Mouse (Mus musculus) large intestine, adult 2 months (tissue): ENCODE measurements at regions not wholly inside any gene's neighbourhood (a gene's known extent, or its start where the extent isn't known, plus 50 kb on each side); places are given as distances from the start of the nearest gene placed in this dataset.

Source experiments
- DNase-seq: peaks from one replicate; pipeline ENCODE4 v3.0.0-alpha.2; 2012; ENCODE audit warnings: low read depth, low spot score
- WGBS: fragments of 180-500 bp; shearing (Covaris S2); methylation state at CpG from one replicate; pipeline ENCODE4 v1.1.7; 2018; 5-methylcytosine and 5-hydroxymethylcytosine counted together

- no peak for DNase-seq
- 84% methylated on average over 2 of the region's 2 CpGs for WGBS
Observed at GRCm38 (mm10) chr12:44145321-44145720, 64.8 kb downstream of the Dnajb9 start.

GRCm38 (mm10) chr12:44139026-44139425, 71.1 kb downstream of the Dnajb9 start:
- 94% methylated on average over 1 of the region's 1 CpGs for WGBS
- no peak for DNase-seq

DNA sequence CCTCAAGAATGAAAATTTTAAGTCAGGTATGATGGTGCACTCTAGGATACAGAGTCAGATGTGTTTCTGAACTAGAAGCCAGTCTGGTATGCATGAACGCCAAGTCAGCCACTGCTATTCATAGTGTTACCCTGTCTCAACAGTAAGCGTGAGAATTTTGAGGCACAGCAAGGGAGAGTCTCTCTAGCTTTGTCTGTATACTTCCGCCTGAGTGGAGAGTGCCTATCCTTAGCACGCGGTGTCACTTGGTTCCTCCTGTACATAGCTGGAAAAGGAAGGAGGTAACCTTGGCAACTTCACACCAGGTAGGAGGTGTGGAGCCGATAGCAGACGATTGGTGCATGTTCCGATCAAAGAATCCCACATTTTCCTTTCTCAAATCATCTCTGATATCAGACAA, 81.3 kb downstream of the Dnajb9 start:
- DNase-seq: no peak
- WGBS: 89% methylated on average over 8 of the region's 8 CpGs

DNA sequence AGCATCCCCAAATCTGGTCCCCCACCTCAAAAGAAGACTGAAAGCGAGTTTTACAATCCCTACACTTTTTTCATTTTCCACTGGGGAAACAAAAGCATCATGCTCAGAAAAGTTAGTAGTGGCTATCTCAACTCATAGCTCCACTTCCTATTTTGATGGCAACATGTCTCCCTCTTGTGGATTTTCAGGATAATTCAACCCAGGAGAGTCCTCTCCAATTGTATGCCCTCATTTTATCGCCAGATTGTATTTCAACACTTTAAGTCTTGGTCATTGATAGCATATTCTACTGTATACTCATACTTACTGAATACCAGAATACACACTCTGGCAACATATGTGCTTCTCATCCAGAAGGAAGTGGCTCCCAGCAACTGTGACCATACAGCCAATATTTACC, 105.0 kb downstream of the Dnajb9 start:
- DNase-seq: peak; percentile 25
- 28% methylated on average over 2 of the region's 2 CpGs for WGBS

- WGBS: 100% methylated on average over 1 of the region's 1 CpGs
- DNase-seq: no peak
Observed at GRCm38 (mm10) chr12:44099188-44099587, 110.9 kb downstream of the Dnajb9 start.

- no peak for DNase-seq
- 47% methylated on average over 5 of the region's 5 CpGs for WGBS
Observed at GRCm38 (mm10) chr12:44071766-44072165, 138.4 kb downstream of the Dnajb9 start.

GRCm38 (mm10) chr12:44056493-44057163, 153.5 kb downstream of the Dnajb9 start:
- peak; percentile 59 for DNase-seq
- 40% methylated on average over 2 of the region's 2 CpGs for WGBS

DNA sequence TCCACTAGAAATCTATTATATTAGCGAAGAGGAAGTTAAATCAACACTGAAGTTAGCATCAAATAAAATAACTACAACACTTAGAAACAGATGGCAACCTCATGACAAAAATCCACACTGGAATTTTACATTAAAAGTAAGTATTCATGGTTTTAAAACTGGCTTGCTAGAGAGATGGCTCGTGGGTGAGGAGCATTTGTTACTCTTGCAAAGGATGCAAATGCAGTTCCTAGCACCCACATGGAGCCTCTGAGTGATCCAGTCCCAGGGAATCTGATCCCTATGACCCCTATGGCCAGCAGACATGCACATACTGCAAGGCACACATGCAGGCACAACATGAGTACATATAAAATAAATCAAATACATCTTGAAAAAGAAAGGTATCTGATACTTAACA, 164.3 kb downstream of the Dnajb9 start:
- WGBS: 74% methylated on average over 2 of the region's 2 CpGs
- no peak for DNase-seq

GRCm38 (mm10) chr12:44044388-44045105, 165.6 kb downstream of the Dnajb9 start:
- 75% methylated on average over 14 of the region's 14 CpGs for WGBS
- no peak for DNase-seq

DNA sequence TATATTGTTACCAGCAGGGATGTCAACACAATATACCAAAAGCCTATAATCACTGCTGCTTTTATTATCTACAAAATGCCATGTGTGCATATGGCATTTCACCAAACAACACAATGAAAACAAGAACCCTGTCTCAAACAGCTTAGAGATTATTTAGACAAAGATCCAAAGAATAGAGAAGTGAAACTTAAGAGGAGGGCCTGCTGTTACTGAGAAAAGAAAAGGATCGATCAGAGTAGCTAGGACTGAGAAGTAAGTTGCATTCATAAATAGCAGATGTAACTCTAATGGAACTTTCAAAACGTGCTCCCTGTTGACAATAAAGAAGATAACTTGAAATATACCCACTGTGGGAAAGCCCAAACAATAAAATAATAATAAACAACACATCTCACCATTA, 203.3 kb downstream of the Dnajb9 start:
- no peak for DNase-seq
- 60% methylated on average over 2 of the region's 2 CpGs for WGBS

- WGBS: 65% methylated on average over 1 of the region's 1 CpGs
- no peak for DNase-seq
Observed at GRCm38 (mm10) chr12:43983548-43983947, 226.6 kb downstream of the Dnajb9 start.

DNA sequence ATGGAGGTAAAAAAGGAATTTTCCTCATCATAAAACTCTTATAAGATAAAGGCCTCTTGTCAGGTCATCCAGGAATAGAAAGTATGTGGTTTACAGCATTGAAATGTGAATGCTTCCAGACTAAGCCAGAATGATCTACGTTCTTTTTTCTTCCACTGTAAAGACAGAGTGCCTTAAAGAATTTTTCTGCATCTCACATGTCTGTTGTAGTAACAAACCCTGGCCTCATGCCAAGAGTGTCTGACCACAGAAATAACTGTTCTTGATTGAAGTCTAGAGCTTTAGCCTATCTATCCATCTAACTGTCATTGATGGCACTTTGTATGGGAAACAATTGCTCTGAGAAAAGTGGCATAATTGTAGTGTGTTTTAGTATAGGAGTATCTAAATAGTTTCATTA, 246.2 kb downstream of the Dnajb9 start:
- no peak for DNase-seq
- WGBS: 45% methylated on average over 1 of the region's 1 CpGs

DNA sequence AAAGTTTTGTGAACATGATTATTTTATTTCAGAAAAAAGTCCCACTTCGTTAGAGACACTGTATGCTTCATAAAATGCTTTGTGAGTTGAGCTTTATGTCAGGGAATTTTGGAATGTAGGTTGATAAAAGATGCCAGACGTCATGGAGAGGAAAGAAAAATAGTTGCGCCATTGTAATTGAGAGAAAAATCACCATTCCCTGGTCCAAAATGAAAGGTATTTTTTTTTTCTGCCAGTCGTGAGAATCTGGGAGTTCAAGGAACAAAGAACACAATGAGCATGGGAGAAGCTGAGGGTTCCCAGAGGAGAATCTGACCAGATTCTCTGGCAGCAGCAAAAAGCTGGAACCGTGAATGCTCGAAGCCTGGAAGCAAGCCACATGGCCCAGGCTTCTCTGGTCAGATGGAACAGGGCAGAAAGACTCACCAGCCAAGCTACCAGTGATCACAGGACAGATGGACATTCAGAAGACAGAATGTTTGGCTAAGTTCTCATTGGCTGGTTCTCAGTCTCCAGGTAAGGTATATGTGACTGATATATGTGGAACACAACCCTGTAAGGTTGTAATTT, 247.5 kb downstream of the Dnajb9 start:
- 74% methylated on average over 6 of the region's 6 CpGs for WGBS
- no peak for DNase-seq

DNA sequence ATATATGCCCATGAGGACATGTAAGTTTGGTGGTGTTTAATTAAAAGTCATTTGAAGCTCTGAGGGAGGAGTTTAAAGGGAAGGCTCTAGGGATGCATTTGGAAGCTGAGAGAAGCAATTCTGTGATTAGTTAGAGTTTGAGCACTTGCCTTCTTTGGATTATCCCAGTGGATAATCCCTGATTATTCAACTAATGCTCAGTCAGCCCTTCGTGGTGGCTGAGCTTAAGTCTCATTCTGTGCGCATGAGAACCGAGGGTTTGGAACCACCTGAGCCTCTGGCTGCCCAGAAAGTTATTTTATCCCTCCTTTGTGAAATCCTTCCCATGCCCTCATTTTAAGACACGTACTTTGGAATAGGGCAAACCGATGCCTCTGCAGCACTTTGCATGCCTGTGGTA, 285.9 kb downstream of the Dnajb9 start:
- 80% methylated on average over 5 of the region's 5 CpGs for WGBS
- no peak for DNase-seq

DNA sequence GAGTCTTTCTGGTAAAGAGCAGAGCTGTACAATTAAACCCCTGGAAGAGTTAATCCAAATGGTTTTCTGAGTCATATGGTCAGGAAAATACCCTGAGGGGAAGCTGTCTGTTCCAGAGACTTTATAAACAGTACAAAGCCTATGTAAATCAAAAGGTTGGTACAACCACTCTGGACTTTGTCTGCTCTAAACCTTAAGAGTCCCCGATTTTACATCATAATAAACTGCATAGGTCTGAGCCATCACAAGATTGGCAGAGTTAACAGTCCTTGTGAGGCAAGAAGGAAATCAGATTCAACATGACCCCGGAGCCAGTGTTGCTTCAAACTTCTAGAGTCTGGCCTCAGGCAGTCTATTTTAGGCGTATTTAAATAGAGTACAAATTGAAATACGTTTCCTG, 289.7 kb downstream of the Dnajb9 start:
- DNase-seq: no peak
- 37% methylated on average over 4 of the region's 4 CpGs for WGBS

DNA sequence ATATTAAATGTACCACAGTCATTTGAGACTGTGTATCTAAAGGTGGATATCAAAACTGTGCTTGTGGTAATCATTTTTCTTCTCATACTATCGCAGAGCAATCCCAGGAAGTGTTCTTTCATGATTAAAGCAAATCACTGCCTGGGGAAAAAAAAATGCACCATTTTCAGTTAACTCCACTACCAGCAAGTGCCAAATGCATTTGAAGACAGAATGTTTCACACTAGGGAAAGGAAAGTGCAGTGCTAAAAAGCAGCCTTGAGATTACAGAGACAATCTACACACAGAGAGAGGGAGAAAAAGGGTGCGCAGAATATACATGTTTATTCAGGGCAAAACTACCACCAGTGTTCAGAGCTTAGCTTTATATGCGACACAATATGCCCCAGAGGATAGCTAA, 291.0 kb downstream of the Dnajb9 start:
- 40% methylated on average over 3 of the region's 3 CpGs for WGBS
- DNase-seq: no peak

GRCm38 (mm10) chr12:43916779-43917178, 293.3 kb downstream of the Dnajb9 start:
- no peak for DNase-seq

GRCm38 (mm10) chr12:43899273-43899672, 310.9 kb downstream of the Dnajb9 start:
- WGBS: 92% methylated on average over 3 of the region's 3 CpGs
- no peak for DNase-seq

GRCm38 (mm10) chr12:43885596-43885995, 324.5 kb downstream of the Dnajb9 start:
- WGBS: 14% methylated on average over 3 of the region's 3 CpGs

DNA sequence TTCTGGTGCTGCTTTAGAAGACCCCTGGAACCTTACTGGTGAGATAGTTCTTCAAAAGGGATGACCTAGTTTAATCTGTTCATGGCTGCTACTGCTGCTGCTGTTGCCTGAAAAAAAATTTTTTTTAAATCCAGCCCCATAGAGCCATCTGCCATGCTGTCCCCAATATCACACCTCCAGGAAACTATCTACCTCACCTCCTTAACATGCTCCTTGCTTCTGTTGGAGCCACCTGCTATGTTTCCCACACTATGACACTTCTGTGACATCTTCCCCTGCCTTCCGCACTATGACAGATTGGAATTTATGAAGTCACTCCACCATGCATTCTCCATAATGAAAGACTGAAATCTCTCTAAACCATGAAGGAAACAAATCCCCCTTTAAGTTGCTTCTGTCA, 349.6 kb downstream of the Dnajb9 start:
- DNase-seq: no peak
- 93% methylated on average over 1 of the region's 1 CpGs for WGBS

More at GRCm38 (mm10) chr12:43885596-43885995, 324.5 kb downstream of the Dnajb9 start:
- DNase-seq: peak; percentile 55

DNA sequence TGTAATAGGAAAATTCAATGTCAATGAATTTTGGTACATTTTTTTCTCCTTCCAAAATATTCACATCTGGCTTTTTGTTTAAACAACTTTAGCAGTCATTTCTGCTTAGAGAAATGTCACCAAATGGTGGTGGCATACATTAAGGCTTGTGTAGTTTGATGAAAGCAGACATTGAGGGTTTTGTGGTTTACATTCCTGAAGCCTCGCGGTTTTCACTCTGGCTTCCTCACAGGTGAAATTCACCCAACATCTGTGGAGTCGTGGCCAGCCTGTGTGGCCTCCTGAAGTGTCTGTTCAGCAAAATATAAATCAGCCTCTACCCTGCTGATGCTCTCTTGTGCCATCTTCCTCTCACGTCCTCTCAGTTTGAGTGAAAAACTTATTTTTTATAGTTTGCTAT, 353.8 kb downstream of the Dnajb9 start:
- DNase-seq: no peak
- 55% methylated on average over 4 of the region's 4 CpGs for WGBS
